Mouse (Mus musculus) liver, postnatal 0 days (tissue): ENCODE measurements at regions not wholly inside any gene's neighbourhood (a gene's known extent, or its start where the extent isn't known, plus 50 kb on each side); places are given as distances from the start of the nearest gene placed in this dataset.

Source experiments
- CTCF ChIP-seq: sonication (generic); IDR thresholded peaks from 2 replicates; pipeline ENCODE4 v1.5.1; 2016; ENCODE audit warnings: antibody characterized with exemption, low read depth
- EP300 ChIP-seq: IDR thresholded peaks from 2 replicates; pipeline ENCODE4 v1.6.1; 2016; ENCODE audit warnings: antibody characterized with exemption, low read depth, mild to moderate bottlenecking

GRCm38 (mm10) chr3:35066824-35067223 is 416.6 kb downstream of the Sox2 start:
- TF ChIP-seq EP300 (no peak), CTCF (no peak)
